Mouse (Mus musculus): ENCODE results near the gene Tk1. TPM values are rescaled to one million over a fixed set of nuclear protein-coding genes. Genes with fewer than 3 reads are reported as not detected.

Gene Tk1
- polyA plus RNA-seq, 1 experiment from 2014 or later: 9.8 TPM

- Histone ChIP-seq H3K4me1 (ENCODE audit: control insufficient read depth, insufficient read depth, low read length) (no peaks in the 10 kb centered on the region; the same call in 1 of the 2 replicates), H3K9me3 (replicated peaks; ENCODE audit: control insufficient read depth, low read length, poor library complexity, severe bottlenecking) (no peaks in the 10 kb centered on the region), H3K27ac (ENCODE audit: low read length) (no peak overlapping the region), H3K36me3 (ENCODE audit: control insufficient read depth, insufficient read depth, low read length) (no peaks in the 10 kb centered on the region), H3K9ac (ENCODE audit: low read depth, low read length) (no peak overlapping the region), H3K4me3 (ENCODE audit: low read depth, low read length) (no peak overlapping the region), H3K4me2 (ENCODE audit: low read length) (no peak overlapping the region), H3K27me3 (ENCODE audit: control insufficient read depth, insufficient read depth, low read depth, low read length) (0 out of 2 replicates have a peak, but pooled peaks cover 5% of the 10 kb centered on the region)
- WGBS: 82% methylated on average over 2 of the region's 2 CpGs
- ATAC-seq: no peak
Observed at GRCm38 (mm10) chr11:117864805-117865204, 38.9 kb upstream of the Tk1 start.

GRCm38 (mm10) chr11:117863174-117863856 is 37.4 kb upstream of the Tk1 start:
- Histone ChIP-seq H3K27ac (ENCODE audit: low read length) (no peak overlapping the region), H3K9ac (ENCODE audit: low read depth, low read length) (no peak overlapping the region), H3K4me3 (ENCODE audit: low read depth, low read length) (no peak overlapping the region), H3K36me3 (ENCODE audit: control insufficient read depth, insufficient read depth, low read length) (no peaks in the 10 kb centered on the region), H3K4me2 (ENCODE audit: low read length) (no peak overlapping the region), H3K9me3 (replicated peaks; ENCODE audit: control insufficient read depth, low read length, poor library complexity, severe bottlenecking) (no peaks in the 10 kb centered on the region), H3K4me1 (ENCODE audit: control insufficient read depth, insufficient read depth, low read length) (no peaks in the 10 kb centered on the region; the same call in 1 of the 2 replicates), H3K27me3 (ENCODE audit: control insufficient read depth, insufficient read depth, low read depth, low read length) (0 out of 2 replicates have a peak, but pooled peaks cover 5% of the 10 kb centered on the region)
- 24% methylated on average over 11 of the region's 11 CpGs for WGBS
- ATAC-seq: no peak

- WGBS: 4% methylated on average over 23 of the region's 23 CpGs
- no peaks in the 10 kb centered on the region for H3K4me1 ChIP-seq (ENCODE audit: control insufficient read depth, insufficient read depth, low read length)
- H3K9ac ChIP-seq (ENCODE audit: low read depth, low read length): no peak within 1 kb of the TSS
- H3K4me2 ChIP-seq (ENCODE audit: low read length): no peak within 1 kb of the TSS
- H3K9me3 ChIP-seq (replicated peaks; ENCODE audit: control insufficient read depth, low read length, poor library complexity, severe bottlenecking): no peaks in the 10 kb centered on the region
- H3K27me3 ChIP-seq (ENCODE audit: control insufficient read depth, insufficient read depth, low read depth, low read length): 0 out of 2 replicates have a peak, but pooled peaks cover 5% of the 10 kb centered on the region
- ATAC-seq: no peak
- no peak within 1 kb of the TSS for H3K27ac ChIP-seq (ENCODE audit: low read length)
- no peak within 1 kb of the TSS for H3K4me3 ChIP-seq (ENCODE audit: low read depth, low read length)
- H3K36me3 ChIP-seq (ENCODE audit: control insufficient read depth, insufficient read depth, low read length): no peaks in the 10 kb centered on the region
Observed at GRCm38 (mm10) chr11:117860601-117861000, 34.7 kb upstream of the Tk1 start, which contains the start of gene Tmem235. TSS of gene Tmem235 (plus strand) at chr11:117860752.

GRCm38 (mm10) chr11:117858392-117858791 is 32.5 kb upstream of the Tk1 start:
- no peak overlapping the region for H3K27ac ChIP-seq (ENCODE audit: low read length)
- ATAC-seq: no peak
- no peak overlapping the region for H3K4me3 ChIP-seq (ENCODE audit: low read depth, low read length)
- H3K27me3 ChIP-seq (ENCODE audit: control insufficient read depth, insufficient read depth, low read depth, low read length): 0 out of 2 replicates have a peak, but pooled peaks cover 5% of the 10 kb centered on the region
- 67% methylated on average over 3 of the region's 3 CpGs for WGBS
- H3K4me1 ChIP-seq (ENCODE audit: control insufficient read depth, insufficient read depth, low read length): no peaks in the 10 kb centered on the region
- no peak overlapping the region for H3K9ac ChIP-seq (ENCODE audit: low read depth, low read length)
- no peak overlapping the region for H3K4me2 ChIP-seq (ENCODE audit: low read length)
- H3K36me3 ChIP-seq (ENCODE audit: control insufficient read depth, insufficient read depth, low read length): no peaks in the 10 kb centered on the region
- H3K9me3 ChIP-seq (replicated peaks; ENCODE audit: control insufficient read depth, low read length, poor library complexity, severe bottlenecking): no peaks in the 10 kb centered on the region

GRCm38 (mm10) chr11:117857462-117857861 is 31.6 kb upstream of the Tk1 start:
- H3K9ac ChIP-seq (ENCODE audit: low read depth, low read length): no peak overlapping the region
- WGBS: 91% methylated on average over 10 of the region's 10 CpGs
- no peak overlapping the region for H3K4me2 ChIP-seq (ENCODE audit: low read length)
- no peak overlapping the region for H3K4me3 ChIP-seq (ENCODE audit: low read depth, low read length)
- H3K4me1 ChIP-seq (ENCODE audit: control insufficient read depth, insufficient read depth, low read length): no peaks in the 10 kb centered on the region
- no peaks in the 10 kb centered on the region for H3K9me3 ChIP-seq (replicated peaks; ENCODE audit: control insufficient read depth, low read length, poor library complexity, severe bottlenecking)
- no peak for ATAC-seq
- H3K27me3 ChIP-seq (ENCODE audit: control insufficient read depth, insufficient read depth, low read depth, low read length): 0 out of 2 replicates have a peak, but pooled peaks cover 5% of the 10 kb centered on the region
- no peak overlapping the region for H3K27ac ChIP-seq (ENCODE audit: low read length)
- H3K36me3 ChIP-seq (ENCODE audit: control insufficient read depth, insufficient read depth, low read length): no peaks in the 10 kb centered on the region

GRCm38 (mm10) chr11:117855975-117856374 is 30.1 kb upstream of the Tk1 start:
- Histone ChIP-seq H3K4me3 (ENCODE audit: low read depth, low read length) (no peak overlapping the region), H3K4me2 (ENCODE audit: low read length) (no peak overlapping the region), H3K36me3 (ENCODE audit: control insufficient read depth, insufficient read depth, low read length) (no peaks in the 10 kb centered on the region), H3K27ac (ENCODE audit: low read length) (no peak overlapping the region), H3K9me3 (replicated peaks; ENCODE audit: control insufficient read depth, low read length, poor library complexity, severe bottlenecking) (no peaks in the 10 kb centered on the region), H3K27me3 (ENCODE audit: control insufficient read depth, insufficient read depth, low read depth, low read length) (0 out of 2 replicates have a peak, but pooled peaks cover 2% of the 10 kb centered on the region), H3K9ac (ENCODE audit: low read depth, low read length) (no peak overlapping the region), H3K4me1 (ENCODE audit: control insufficient read depth, insufficient read depth, low read length) (no peaks in the 10 kb centered on the region)
- 92% methylated on average over 1 of the region's 1 CpGs for WGBS
- ATAC-seq: no peak

- no peaks in the 10 kb centered on the region for H3K4me1 ChIP-seq (ENCODE audit: control insufficient read depth, insufficient read depth, low read length)
- no peak overlapping the region for H3K27ac ChIP-seq (ENCODE audit: low read length)
- no peaks in the 10 kb centered on the region for H3K27me3 ChIP-seq (ENCODE audit: control insufficient read depth, insufficient read depth, low read depth, low read length)
- no peaks in the 10 kb centered on the region for H3K36me3 ChIP-seq (ENCODE audit: control insufficient read depth, insufficient read depth, low read length)
- no peak overlapping the region for H3K9ac ChIP-seq (ENCODE audit: low read depth, low read length)
- H3K4me3 ChIP-seq (ENCODE audit: low read depth, low read length): no peak overlapping the region
- over 99% methylated on average over 5 of the region's 5 CpGs for WGBS
- no peak for ATAC-seq
- no peaks in the 10 kb centered on the region for H3K9me3 ChIP-seq (replicated peaks; ENCODE audit: control insufficient read depth, low read length, poor library complexity, severe bottlenecking)
- no peak overlapping the region for H3K4me2 ChIP-seq (ENCODE audit: low read length)
Observed at GRCm38 (mm10) chr11:117855360-117855759, 29.5 kb upstream of the Tk1 start.

GRCm38 (mm10) chr11:117854241-117854640 is 28.3 kb upstream of the Tk1 start:
- Histone ChIP-seq H3K9me3 (replicated peaks; ENCODE audit: control insufficient read depth, low read length, poor library complexity, severe bottlenecking) (no peaks in the 10 kb centered on the region), H3K27ac (ENCODE audit: low read length) (no peak overlapping the region), H3K36me3 (ENCODE audit: control insufficient read depth, insufficient read depth, low read length) (no peaks in the 10 kb centered on the region), H3K4me3 (ENCODE audit: low read depth, low read length) (no peak overlapping the region), H3K4me1 (ENCODE audit: control insufficient read depth, insufficient read depth, low read length) (peaks cover 5% of the 10 kb centered on the region), H3K9ac (ENCODE audit: low read depth, low read length) (no peak overlapping the region), H3K4me2 (ENCODE audit: low read length) (no peak overlapping the region), H3K27me3 (ENCODE audit: control insufficient read depth, insufficient read depth, low read depth, low read length) (no peaks in the 10 kb centered on the region)
- 90% methylated on average over 9 of the region's 9 CpGs for WGBS
- no peak for ATAC-seq

GRCm38 (mm10) chr11:117852875-117853274 is 27.0 kb upstream of the Tk1 start:
- Histone ChIP-seq H3K4me3 (ENCODE audit: low read depth, low read length) (no peak overlapping the region), H3K4me1 (ENCODE audit: control insufficient read depth, insufficient read depth, low read length) (peaks cover 11% of the 10 kb centered on the region), H3K9me3 (replicated peaks; ENCODE audit: control insufficient read depth, low read length, poor library complexity, severe bottlenecking) (no peaks in the 10 kb centered on the region), H3K4me2 (ENCODE audit: low read length) (no peak overlapping the region), H3K36me3 (ENCODE audit: control insufficient read depth, insufficient read depth, low read length) (no peaks in the 10 kb centered on the region), H3K27ac (ENCODE audit: low read length) (no peak overlapping the region), H3K27me3 (ENCODE audit: control insufficient read depth, insufficient read depth, low read depth, low read length) (no peaks in the 10 kb centered on the region), H3K9ac (ENCODE audit: low read depth, low read length) (no peak overlapping the region)
- ATAC-seq: no peak
- 96% methylated on average over 3 of the region's 3 CpGs for WGBS

Measured in midbrain, embryonic 16.5 days (tissue).